Mouse (Mus musculus) c-Kit-positive CD71-negative TER-119-negative erythroid progenitor cells, embryonic 14.5 days (primary cell): ENCODE measurements around the gene Cps1.

Experiments used
- DNase-seq: peaks from one replicate; pipeline ENCODE4 v3.0.0-alpha.2; 2013; ENCODE audit warnings: low read depth

Gene Cps1

GRCm38 (mm10) chr1:67235468-67236217 is 112.8 kb downstream of the Cps1 start:
- no peak for DNase-seq

- no peak for DNase-seq
Measured at GRCm38 (mm10) chr1:67238446-67238845, 115.6 kb downstream of the Cps1 start.

GRCm38 (mm10) chr1:67238941-67239340 is 116.1 kb downstream of the Cps1 start:
- no peak for DNase-seq

DNA sequence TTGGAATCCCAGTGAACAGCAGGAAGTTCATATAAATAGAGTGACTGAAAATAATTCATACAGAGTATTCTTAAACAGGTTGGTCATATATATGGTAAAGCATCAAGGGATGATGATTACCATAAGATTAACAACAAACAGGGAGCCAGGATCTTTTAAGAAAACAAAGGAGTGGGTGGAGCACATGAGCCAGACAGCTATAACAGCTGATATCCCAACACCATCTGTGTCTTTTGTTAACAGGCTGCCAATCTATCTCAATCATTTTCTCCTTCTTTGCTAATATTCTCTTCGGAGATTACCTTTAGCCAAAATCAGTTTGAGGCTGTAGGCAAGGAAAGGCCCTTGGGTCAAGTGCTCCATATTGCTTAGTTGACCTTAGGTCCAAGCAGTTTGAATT is 142.4 kb downstream of the Cps1 start:
- DNase-seq = no peak

DNA sequence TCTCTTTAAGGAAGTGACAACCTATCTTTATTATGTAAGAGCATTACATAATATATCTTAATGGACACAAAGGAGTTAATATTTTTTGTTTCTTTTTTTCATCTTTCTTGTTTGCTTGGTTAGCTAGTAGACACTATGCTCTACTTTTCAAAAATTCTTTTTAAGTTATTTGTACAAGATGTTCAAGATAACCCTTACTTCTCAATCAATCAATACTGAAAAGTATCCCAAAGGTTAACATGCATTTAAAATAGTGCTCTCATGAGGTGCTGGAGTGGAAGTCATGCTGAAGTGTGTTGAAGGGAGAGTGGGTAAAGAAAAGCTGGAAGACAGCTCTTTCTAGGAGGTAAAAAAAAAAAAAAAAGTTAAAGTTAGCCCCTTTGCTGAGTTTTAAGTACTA is 145.1 kb downstream of the Cps1 start:
- DNase-seq = no peak

GRCm38 (mm10) chr1:67268450-67268849 is 145.6 kb downstream of the Cps1 start:
- DNase-seq = no peak

GRCm38 (mm10) chr1:67276270-67276669 is 153.4 kb downstream of the Cps1 start:
- DNase-seq = no peak
